Mouse (Mus musculus) kidney, embryonic 15.5 days (tissue): ENCODE data around the gene Habp4. TPM values are rescaled to one million over a fixed set of nuclear protein-coding genes. Genes with fewer than 3 reads are reported as not detected.

Experiments
- ATAC-seq: fragments of 200-750 bp; cut with Nextera tagmentation; replicated peaks from 2 replicates; pipeline ENCODE4 v1.8.0; 2017; ENCODE audit warnings: moderate TSS enrichment; ENCODE audit not compliant: low FRiP score
- H3K27ac ChIP-seq: fragments of 300-500 bp; sonication (generic); 2 replicates; pipeline ENCODE4 v1.5.1; 2015; ENCODE audit warnings: mild to moderate bottlenecking, inconsistent platforms
- H3K27me3 ChIP-seq: fragments of 300-500 bp; sonication (generic); 2 replicates; pipeline ENCODE4 v1.6.1; 2015; ENCODE audit warnings: inconsistent platforms
- H3K36me3 ChIP-seq: fragments of 300-500 bp; sonication (generic); 2 replicates; pipeline ENCODE4 v1.6.1; 2015; ENCODE audit warnings: inconsistent platforms
- H3K4me1 ChIP-seq: fragments of 300-500 bp; sonication (generic); 2 replicates; pipeline ENCODE4 v1.6.1; 2015; ENCODE audit warnings: inconsistent platforms
- H3K4me2 ChIP-seq: fragments of 300-500 bp; sonication (generic); 2 replicates; pipeline ENCODE4 v1.6.1; 2015; ENCODE audit warnings: moderate library complexity, mild to moderate bottlenecking, inconsistent platforms
- H3K4me3 ChIP-seq: fragments of 300-500 bp; sonication (generic); replicated peaks from 2 replicates; pipeline ENCODE4 v1.5.1; 2015; ENCODE audit warnings: mild to moderate bottlenecking, inconsistent platforms
- H3K9ac ChIP-seq: fragments of 300-500 bp; sonication (generic); 2 replicates; pipeline ENCODE4 v1.6.1; 2015; ENCODE audit warnings: mild to moderate bottlenecking, inconsistent platforms
- H3K9me3 ChIP-seq: fragments of 300-500 bp; sonication (generic); replicated peaks from 2 replicates; pipeline ENCODE4 v1.6.1; 2016; ENCODE audit warnings: inconsistent platforms
- WGBS: fragments of 180-500 bp; shearing (Covaris S2); methylation state at CpG from one replicate; pipeline ENCODE4 v1.1.7; 2015; ENCODE audit warnings: mixed read lengths; 5-methylcytosine and 5-hydroxymethylcytosine counted together
- polyA plus RNA-seq: library from polyadenylated mRNA; unstranded; fragments of >200 nt; fragmentation: Nextera tagmentation; extraction: Ambion mirVana; gene quantifications from 2 replicates; pipeline ENCODE4 v1.2.1, GENCODE M21; 2015

Gene Habp4
- polyA plus RNA-seq, 1 experiment from 2014 or later: 27.1 TPM

- Histone ChIP-seq H3K9me3 (no peaks in the 10 kb centered on the region), H3K9ac (no peak overlapping the region), H3K27me3 (no peaks in the 10 kb centered on the region), H3K4me2 (no peak overlapping the region), H3K36me3 (0 out of 2 replicates have a peak, but pooled peaks cover 3% of the 10 kb centered on the region), H3K27ac (no peak overlapping the region), H3K4me1 (0 out of 2 replicates have a peak, but pooled peaks cover 2% of the 10 kb centered on the region), H3K4me3 (no peak overlapping the region)
- peak; percentile 78; the same call in 1 of the 2 replicates for ATAC-seq
- WGBS: 57% methylated on average over 2 of the region's 2 CpGs
Measured at GRCm38 (mm10) chr13:64205186-64205585, 43.6 kb downstream of the Habp4 start.

DNA sequence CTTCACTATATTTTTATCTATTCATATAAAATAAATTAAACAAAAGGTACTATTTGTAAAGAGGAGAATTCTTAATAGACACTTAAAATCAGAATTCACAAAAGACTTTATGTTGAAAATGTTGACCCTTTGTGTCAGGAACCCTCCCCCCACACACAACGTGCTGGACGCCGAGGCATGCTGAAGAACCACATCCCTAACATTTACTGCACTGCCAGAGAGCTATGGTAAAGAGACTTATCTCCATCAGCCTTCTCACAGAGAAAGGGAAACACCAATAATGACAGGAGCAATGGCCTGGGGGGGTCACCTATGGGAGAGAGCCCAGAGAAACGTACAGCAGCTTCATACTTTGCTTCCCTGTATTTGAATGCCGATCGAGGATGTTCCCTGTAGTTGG lies 46.5 kb downstream of the Habp4 start:
- Histone ChIP-seq H3K27ac (no peak overlapping the region), H3K9ac (no peak overlapping the region), H3K27me3 (no peaks in the 10 kb centered on the region), H3K4me3 (no peak overlapping the region), H3K4me1 (no peaks in the 10 kb centered on the region), H3K9me3 (no peaks in the 10 kb centered on the region), H3K4me2 (no peak overlapping the region), H3K36me3 (0 out of 2 replicates have a peak, but pooled peaks cover 2% of the 10 kb centered on the region)
- WGBS: 85% methylated on average over 6 of the region's 6 CpGs
- ATAC-seq: no peak

DNA sequence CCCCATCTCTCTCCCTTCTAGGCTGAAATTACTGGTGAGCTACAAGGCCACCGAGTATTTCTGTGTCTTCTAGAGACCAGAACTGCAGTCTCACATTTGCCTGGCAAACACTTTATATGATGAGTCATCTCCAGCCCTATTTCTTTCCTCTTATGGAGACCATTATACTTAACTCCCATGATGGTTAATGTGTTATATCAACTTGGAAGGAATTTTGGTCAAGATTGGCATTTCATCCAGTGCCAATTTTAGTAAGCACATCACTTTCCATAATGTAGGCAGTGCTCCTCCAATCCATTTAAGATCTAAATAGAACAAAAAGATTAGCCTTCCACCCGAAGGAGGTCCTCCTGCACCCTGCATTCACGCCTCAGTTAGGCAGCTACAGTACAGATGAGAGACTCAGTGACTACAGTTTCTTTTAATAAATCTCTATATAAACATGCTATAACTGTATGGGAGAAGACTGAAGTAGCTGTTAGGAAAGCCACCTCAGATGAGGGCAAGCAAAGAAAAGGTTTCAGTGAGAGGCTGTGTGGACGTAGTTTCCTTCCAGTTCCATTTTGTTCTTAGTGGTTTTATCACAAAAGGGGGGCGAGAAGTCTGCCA lies 50.5 kb downstream of the Habp4 start:
- no peak overlapping the region for H3K27ac ChIP-seq
- no peak overlapping the region for H3K4me2 ChIP-seq
- no peak overlapping the region for H3K4me3 ChIP-seq
- 85% methylated on average over 5 of the region's 5 CpGs for WGBS
- H3K9me3 ChIP-seq: no peaks in the 10 kb centered on the region
- H3K9ac ChIP-seq: no peak overlapping the region
- H3K27me3 ChIP-seq: no peaks in the 10 kb centered on the region
- no peak for ATAC-seq
- peaks cover 18% of the 10 kb centered on the region; the same call in 1 of the 2 replicates for H3K36me3 ChIP-seq
- no peaks in the 10 kb centered on the region for H3K4me1 ChIP-seq

- H3K27ac ChIP-seq: no peak overlapping the region
- H3K27me3 ChIP-seq: no peaks in the 10 kb centered on the region
- peaks cover 18% of the 10 kb centered on the region; the same call in 1 of the 2 replicates for H3K36me3 ChIP-seq
- H3K4me3 ChIP-seq: no peak overlapping the region
- H3K9me3 ChIP-seq: no peaks in the 10 kb centered on the region
- no peak overlapping the region for H3K4me2 ChIP-seq
- 94% methylated on average over 5 of the region's 5 CpGs for WGBS
- no peak for ATAC-seq
- no peaks in the 10 kb centered on the region for H3K4me1 ChIP-seq
- H3K9ac ChIP-seq: no peak overlapping the region
Measured at GRCm38 (mm10) chr13:64214891-64215290, 53.3 kb downstream of the Habp4 start.

GRCm38 (mm10) chr13:64225738-64226137 lies 64.1 kb downstream of the Habp4 start:
- WGBS: 83% methylated on average over 3 of the region's 3 CpGs

DNA sequence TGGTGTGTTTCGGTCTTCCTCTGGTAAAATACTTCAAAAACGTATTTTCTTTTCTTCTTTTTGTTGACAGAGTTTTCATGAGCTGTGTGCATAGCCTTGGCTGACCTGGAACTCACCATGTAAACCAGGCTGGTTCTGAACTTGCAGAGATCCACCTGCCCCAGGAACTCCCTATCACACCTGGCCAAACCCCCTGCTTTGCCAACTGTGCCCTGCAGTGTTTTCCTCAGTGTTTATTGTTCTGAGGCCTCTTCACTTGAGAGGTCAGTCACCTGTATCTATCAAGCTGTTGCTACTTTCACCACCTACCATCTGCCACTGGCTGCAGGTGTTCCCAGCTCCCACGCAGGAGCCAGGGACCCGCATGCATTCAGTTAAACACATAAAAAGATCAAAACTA lies 65.1 kb downstream of the Habp4 start:
- Histone ChIP-seq H3K9ac (no peak overlapping the region), H3K4me1 (no peaks in the 10 kb centered on the region), H3K4me2 (no peak overlapping the region), H3K9me3 (no peaks in the 10 kb centered on the region), H3K36me3 (0 out of 2 replicates have a peak, but pooled peaks cover 2% of the 10 kb centered on the region), H3K4me3 (no peak overlapping the region), H3K27me3 (no peaks in the 10 kb centered on the region), H3K27ac (no peak overlapping the region)
- ATAC-seq: no peak
- WGBS: 89% methylated on average over 4 of the region's 4 CpGs

More at GRCm38 (mm10) chr13:64225738-64226137, 64.1 kb downstream of the Habp4 start:
- Histone ChIP-seq H3K4me1 (no peaks in the 10 kb centered on the region), H3K36me3 (0 out of 2 replicates have a peak, but pooled peaks cover 2% of the 10 kb centered on the region), H3K9me3 (no peaks in the 10 kb centered on the region), H3K27ac (no peak overlapping the region), H3K27me3 (no peaks in the 10 kb centered on the region), H3K4me2 (no peak overlapping the region), H3K9ac (no peak overlapping the region), H3K4me3 (no peak overlapping the region)
- no peak for ATAC-seq

DNA sequence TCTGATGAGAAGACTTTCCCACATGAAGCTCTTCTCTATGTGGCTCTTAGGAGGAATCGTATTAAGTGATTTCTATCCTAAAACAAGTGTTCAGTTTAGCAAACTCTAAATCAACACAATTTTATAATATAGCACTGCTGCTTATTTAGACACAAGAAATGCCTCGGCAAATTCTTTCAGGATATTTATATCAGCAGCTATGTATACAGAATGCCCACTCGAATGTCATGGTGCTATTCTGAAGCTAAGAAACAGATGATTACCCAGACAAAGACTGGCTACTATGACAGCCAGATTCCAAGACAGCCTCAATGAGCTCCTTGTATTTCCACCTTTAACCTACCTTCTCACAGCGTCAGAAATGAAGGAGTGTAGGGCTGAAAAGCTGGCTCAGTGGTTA lies 71.5 kb downstream of the Habp4 start:
- no peak overlapping the region for H3K4me2 ChIP-seq
- no peak overlapping the region for H3K9ac ChIP-seq
- no peaks in the 10 kb centered on the region for H3K36me3 ChIP-seq
- no peak for ATAC-seq
- no peaks in the 10 kb centered on the region for H3K27me3 ChIP-seq
- peaks cover 15% of the 10 kb centered on the region; the same call in 1 of the 2 replicates for H3K4me1 ChIP-seq
- H3K27ac ChIP-seq: no peak overlapping the region
- WGBS: 88% methylated on average over 4 of the region's 4 CpGs
- H3K9me3 ChIP-seq: no peaks in the 10 kb centered on the region
- no peak overlapping the region for H3K4me3 ChIP-seq

DNA sequence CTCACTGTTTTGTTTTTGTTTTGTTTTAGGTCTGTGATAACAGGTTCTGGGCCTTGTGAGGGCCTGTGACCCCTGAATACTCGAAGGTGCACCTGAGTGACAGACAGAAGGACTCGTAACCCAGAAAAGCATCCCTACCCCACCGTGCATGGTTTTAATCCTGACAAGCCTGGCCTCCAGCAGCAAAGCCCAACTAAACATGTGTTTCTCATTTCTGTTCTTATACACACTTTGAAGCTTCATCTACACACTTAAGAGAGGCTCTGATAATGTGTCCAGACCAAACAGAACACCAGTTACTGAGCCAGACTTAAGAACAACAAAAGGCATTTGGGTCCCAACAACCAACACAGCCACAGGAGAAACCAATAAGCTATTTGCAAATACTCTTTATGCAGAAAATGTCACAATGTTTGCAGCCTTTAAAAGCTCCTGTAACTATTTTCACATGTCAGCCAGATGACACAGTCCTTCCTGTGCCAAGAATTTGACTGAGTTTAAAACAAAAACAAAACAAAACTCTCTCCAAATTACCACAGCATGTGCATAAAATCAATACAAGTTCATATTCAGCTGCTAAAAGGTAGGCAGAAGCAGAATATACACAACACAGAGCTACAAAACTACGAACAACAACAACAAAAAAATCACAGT lies 73.6 kb downstream of the Habp4 start:
- Histone ChIP-seq H3K27me3 (no peaks in the 10 kb centered on the region), H3K4me3 (no peak overlapping the region), H3K4me1 (peaks cover 15% of the 10 kb centered on the region; the same call in 1 of the 2 replicates), H3K4me2 (no peak overlapping the region), H3K27ac (0 out of 2 replicates have a peak overlapping the region, but pooled peaks have one; percentile 32), H3K36me3 (no peaks in the 10 kb centered on the region), H3K9ac (no peak overlapping the region), H3K9me3 (no peaks in the 10 kb centered on the region)
- no peak for ATAC-seq
- WGBS: 62% methylated on average over 4 of the region's 4 CpGs

- H3K36me3 ChIP-seq: no peaks in the 10 kb centered on the region
- no peaks in the 10 kb centered on the region for H3K27me3 ChIP-seq
- peaks cover 15% of the 10 kb centered on the region; the same call in 1 of the 2 replicates for H3K4me1 ChIP-seq
- H3K9me3 ChIP-seq: no peaks in the 10 kb centered on the region
- no peak overlapping the region for H3K27ac ChIP-seq
- ATAC-seq: no peak
- no peak overlapping the region for H3K4me2 ChIP-seq
- 78% methylated on average over 3 of the region's 3 CpGs for WGBS
- no peak overlapping the region for H3K9ac ChIP-seq
- H3K4me3 ChIP-seq: no peak overlapping the region
Measured at GRCm38 (mm10) chr13:64235777-64236176, 74.2 kb downstream of the Habp4 start.

Other genes with a start within 250 kb of the Habp4 start
- not detected in 2 replicates for gene Hsd17b3, start 72.6 kb upstream of the Habp4 start, polyA plus RNA-seq
- gene Slc35d2, start 32.5 kb upstream of the Habp4 start, polyA plus RNA-seq: 3.9 and 4.7 TPM in 2 replicates
- gene Zfp367, start 8.6 kb upstream of the Habp4 start, polyA plus RNA-seq: 17.1 and 17.6 TPM in 2 replicates
- 14.8 and 17.5 TPM in 2 replicates for gene Cdc14b, start 113.5 kb downstream of the Habp4 start, polyA plus RNA-seq
- 56.5 and 58.1 TPM in 2 replicates for gene Aaed1, start 150.9 kb downstream of the Habp4 start, polyA plus RNA-seq
- 306 and 318 TPM in 2 replicates for gene Ctsl, start 209.1 kb downstream of the Habp4 start, polyA plus RNA-seq